Mouse (Mus musculus) liver, embryonic 14.5 days (tissue): Measurements from ENCODE around the gene Gm12248.

Experiments
- CTCF ChIP-seq: IDR thresholded peaks from 2 replicates; pipeline ENCODE4 v1.5.1; 2016; ENCODE audit warnings: antibody characterized with exemption, low read depth, control low read depth
- EP300 ChIP-seq: IDR thresholded peaks from 2 replicates; pipeline ENCODE4 v1.6.1; 2016; ENCODE audit warnings: antibody characterized with exemption, low read depth

DNA sequence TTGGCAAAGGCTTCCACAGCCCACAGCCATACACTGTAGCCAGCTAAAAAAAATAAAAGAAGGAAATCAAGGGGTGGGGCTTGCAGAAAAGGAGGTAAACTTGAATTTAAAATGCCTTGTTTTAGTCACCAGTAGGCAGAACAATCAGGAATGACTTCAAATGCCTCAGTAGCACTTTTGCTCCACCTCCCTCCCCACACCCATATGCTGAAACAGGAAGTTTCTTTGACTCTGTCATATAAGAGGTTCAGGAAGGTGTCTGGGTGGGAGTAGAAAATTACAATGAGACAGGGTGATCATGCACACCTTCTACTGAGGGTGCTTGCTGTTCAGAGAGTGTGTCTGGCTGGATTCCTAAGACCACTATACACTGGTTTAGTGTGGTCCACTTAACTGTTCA is 41.9 kb upstream of the Gm12248 start:
- TF ChIP-seq CTCF: no peak
- no peak for TF ChIP-seq EP300
